Mouse (Mus musculus): ENCODE data around the gene Lrrc47. TPM values are rescaled to one million over a fixed set of nuclear protein-coding genes. Genes with fewer than 3 reads are reported as not detected.

Gene Lrrc47
- total RNA-seq, 2 experiments from 2014 or later: 30.7 to 49.4 TPM

DNA sequence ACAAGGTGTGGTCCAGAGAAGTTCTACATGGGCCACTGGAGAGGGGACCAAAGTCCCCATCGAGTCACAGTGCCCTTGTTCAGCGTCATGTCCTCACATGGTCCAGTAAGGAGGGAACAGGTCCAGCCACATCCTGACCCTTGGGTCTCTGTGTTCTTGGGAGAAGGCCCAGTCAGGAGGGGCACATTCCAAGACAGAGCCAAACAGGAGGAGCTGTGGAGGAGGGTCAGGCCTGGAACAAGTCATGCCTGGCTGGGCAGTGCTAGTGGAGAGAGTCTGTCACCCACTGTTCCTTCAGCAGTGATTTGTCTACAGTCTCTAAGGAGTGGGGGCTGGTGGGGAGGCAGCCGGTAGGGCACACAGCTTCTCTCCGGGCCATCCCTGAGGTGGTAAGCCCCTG, 10.9 kb downstream of the Lrrc47 start:
- ATAC-seq (replicated peaks; ENCODE audit: low FRiP score, low TSS enrichment, poor library complexity, severe bottlenecking): no peak

DNA sequence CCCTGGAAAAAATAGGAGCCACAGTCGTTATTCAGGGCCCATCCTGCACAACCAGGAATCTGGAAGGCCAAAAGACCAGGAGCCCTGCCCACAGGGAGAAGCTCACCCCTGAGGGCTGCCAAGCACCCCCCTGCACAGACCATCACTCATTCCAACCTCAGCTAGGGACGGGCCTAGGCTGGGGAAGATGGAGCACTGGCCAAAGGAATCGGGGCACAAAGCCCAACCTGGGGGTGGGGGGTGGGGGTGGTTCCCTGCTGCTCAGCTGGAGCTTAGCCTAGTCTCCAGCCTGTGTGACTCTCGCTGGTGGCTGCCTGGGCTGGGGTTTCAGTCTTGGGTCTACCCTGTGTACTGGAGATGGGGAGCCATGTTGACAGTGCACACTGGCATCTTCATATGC, 11.3 kb downstream of the Lrrc47 start:
- ATAC-seq (replicated peaks; ENCODE audit: low FRiP score, low TSS enrichment, poor library complexity, severe bottlenecking): no peak

DNA sequence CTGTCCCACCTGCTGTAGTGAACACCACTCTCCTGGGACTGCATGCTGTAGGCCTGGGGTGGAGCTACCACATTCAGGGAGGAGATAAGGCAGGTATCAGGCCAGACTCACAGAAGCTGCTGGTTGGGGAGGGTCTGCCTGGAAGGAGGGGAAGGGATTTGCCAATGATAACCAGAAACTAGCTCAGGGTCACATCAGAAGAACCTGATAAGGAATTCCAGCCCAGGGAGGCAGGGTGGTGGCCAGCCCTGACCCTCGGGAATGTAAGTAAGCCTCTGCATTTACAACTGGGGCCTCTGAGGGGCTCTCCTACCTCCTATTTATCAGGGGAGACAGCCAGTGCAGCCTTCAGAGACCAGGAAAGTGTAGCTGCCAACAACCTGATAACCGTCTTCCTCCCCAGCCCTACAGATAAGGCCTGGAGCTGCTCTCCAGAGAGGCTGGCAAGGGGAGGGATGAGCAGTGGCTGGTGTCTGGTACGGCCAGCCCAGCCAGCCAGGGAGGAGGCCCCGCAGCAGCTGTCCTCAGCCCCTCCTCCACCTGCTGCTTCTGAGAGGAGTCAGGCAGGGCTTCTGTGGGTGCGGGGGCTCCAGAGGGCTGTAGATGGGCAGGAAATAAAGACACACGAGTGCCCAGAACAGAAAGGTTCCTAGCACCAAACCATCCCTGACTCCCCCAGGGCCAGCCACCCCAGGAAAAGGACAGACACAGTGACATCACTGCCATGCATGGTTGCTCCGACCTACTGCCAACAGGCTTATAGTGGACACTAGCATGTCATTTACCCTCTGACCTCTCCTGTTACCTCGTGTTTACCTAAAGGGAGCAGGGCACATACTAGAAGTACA, 12.4 kb downstream of the Lrrc47 start:
- ATAC-seq (replicated peaks; ENCODE audit: low FRiP score, low TSS enrichment, poor library complexity, severe bottlenecking): peak; percentile 66

DNA sequence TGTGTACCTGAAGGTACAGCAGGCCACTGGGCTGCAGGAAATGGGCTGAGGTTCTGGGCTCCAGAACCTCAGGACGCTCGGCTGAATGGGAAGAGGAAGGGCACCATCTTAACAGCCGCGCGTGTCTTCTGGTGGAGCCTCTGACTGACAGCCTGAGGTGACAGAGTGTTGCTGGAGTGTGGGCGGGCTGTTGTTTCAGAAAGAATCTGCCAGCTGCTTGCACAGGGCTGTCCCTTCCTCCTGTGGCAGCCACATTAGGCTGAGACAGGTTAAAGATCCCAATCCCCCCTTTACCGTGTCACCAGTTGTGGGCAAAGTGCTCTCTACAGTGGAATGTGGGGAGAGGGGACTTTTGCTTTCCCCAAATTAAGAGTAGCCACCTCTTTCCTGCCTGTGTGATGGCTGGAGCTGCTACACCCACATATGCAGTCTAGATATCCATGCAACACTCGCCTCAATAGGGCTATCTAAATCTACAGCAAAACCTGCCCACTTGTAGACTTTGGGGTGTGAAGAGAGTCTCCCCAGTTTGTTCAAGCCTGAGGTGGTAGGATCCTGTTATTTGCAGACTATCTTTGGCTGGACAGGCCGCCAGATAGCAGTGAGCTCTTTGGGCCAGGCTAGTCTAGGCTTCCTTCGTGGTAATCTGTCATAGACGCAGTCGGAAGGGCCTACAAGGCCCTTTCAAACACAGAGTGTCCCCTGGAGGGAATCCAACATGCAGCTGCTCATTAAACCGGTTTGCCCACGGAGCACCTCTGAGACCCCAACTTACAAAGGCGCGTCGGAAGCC, 13.4 kb downstream of the Lrrc47 start:
- ATAC-seq (replicated peaks; ENCODE audit: low FRiP score, low TSS enrichment, poor library complexity, severe bottlenecking): peak; percentile 12

DNA sequence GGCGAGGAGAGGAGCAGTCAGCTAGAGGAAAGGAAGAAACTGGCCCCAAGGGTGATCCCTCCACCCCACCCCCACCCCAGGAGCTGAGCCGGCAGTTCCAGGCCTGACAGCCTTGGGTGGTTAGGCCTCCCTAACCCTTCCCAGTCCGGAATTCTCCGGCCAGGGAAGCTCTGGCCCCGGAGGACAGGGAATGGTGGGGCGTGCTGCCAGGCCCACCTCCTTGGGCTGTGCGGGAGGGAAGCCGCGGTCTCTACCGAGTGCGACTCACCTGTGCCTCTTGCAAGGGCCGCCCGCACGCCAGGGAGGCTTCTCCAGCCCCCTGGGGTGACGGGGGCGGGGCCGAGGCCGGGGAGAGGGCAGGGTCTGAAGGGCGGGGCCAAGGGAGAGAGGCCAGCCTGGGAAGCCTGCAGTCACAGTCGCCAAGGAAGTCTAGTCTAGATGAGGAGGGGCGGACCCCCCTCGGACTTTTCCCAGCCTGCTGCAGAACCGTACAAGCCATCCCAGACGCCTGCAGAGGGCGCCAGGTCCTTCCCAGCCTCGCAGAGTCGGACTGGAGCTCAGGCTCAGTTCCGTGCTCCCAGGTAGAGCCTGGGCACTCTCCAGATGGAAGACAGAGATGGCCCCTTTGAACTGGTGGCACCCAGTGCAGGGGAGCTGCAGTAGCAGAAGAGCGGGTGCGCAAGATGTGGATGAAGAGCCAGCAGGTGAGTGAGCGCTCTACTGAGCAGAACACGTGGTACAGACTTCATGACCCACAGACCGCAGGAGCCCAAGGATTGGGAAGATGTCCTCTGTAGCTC, 14.3 kb downstream of the Lrrc47 start, which contains the start of gene Smim1:
TSS of gene Smim1 (minus strand) at position 590 of the 800 bp plus-strand sequence.
- peak; percentile 31 for ATAC-seq (replicated peaks; ENCODE audit: low FRiP score, low TSS enrichment, poor library complexity, severe bottlenecking)

DNA sequence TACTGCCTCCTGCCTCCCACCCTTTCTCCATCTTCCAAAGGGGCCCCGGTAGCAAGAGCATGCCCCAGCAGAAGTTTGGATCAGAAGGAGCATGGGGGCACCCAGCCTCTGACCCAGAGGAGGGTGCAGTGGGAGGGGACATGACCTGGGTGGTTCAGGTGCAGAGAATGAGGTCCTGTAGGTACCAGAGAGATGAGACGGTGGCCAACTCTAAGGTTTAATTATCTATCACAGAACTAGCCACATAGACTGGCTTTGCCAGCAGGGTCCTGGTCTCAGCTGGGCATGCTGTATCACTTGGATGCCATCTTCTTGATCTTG, 14.9 kb downstream of the Lrrc47 start:
- no peak for ATAC-seq (replicated peaks; ENCODE audit: low FRiP score, low TSS enrichment, poor library complexity, severe bottlenecking)

DNA sequence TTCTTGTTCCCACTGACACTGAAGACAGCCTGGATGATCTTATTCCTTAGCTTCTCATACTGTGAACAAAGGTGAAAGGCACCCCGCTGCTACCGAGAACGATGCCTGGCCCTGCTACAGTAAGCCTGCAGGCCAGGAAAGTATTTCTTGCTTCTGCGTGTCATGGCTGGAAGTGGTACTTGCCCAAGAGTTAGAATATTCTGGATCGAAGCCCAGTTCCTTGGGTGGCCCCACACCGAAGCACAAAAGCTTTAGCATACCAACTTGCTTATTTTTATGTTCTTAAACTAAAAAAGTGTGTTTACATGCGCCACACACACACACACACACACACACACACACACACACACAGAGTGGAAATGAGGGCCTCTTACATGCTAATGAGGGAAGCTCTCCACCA, 16.5 kb downstream of the Lrrc47 start:
- ATAC-seq (replicated peaks; ENCODE audit: low FRiP score, low TSS enrichment, poor library complexity, severe bottlenecking): no peak

DNA sequence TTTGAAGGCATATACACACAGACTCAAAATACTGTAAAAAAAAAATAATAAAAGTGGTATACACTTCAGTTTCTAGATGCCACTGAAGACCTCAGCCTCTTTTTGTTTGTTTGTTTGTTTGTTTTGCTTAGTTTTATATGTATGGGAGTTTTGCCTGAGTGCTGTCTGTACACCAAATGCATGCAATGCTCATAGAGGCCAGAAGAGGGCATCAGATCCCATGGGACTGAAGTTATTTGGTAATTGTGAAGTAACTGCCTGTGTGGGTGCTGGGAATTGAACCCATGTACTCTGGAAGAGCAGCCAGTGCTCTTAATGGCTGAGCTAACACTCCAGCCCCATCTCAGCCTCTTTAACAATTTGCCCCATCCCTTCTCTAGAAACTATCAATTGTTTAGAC, 17.1 kb downstream of the Lrrc47 start:
- ATAC-seq (replicated peaks; ENCODE audit: low FRiP score, low TSS enrichment, poor library complexity, severe bottlenecking): no peak

DNA sequence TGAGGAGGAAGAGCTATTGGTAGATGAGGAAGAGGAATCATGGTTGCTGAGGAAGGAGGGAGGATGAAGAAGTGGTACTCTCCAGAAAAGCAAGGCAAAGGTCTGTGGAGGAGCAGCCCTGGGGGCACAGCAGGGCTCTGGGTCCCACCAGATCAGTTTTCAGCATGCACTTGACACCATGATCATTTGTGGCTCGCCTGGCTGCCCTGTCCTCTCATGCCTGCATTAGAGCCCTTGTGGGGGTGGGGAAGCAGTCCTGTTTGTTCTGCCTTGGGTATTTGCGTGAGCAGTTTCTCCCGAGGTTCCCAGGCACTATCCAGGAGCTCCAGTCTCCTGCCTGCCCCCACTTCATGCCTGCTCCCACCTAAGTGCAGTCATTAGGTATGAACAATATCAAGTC, 25.6 kb downstream of the Lrrc47 start:
- ATAC-seq (replicated peaks; ENCODE audit: low FRiP score, low TSS enrichment, poor library complexity, severe bottlenecking): no peak

DNA sequence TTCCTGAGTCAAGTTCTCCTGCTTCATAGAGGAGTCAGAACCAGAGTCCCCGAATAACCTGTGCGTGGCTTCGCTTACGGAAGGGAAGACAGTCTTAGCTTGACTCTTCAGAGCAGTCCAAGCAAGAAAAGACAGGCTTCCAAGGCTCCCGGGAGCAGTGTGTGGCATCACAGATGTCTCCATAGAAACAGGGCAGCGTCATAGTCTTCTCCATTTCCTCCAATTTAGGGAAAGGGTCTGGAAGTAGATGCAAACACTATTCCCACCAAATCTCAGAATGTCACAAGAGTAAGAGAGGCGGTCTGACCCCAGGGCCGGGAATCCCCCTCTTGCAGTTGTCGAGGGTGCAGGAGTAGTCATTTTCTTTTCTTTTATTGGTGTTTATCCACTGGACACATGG, 31.0 kb downstream of the Lrrc47 start, which contains the start of gene Ccdc27:
TSS of gene Ccdc27 (minus strand) at position 101 of the 400 bp plus-strand sequence.
- ATAC-seq (replicated peaks; ENCODE audit: low FRiP score, low TSS enrichment, poor library complexity, severe bottlenecking): no peak

DNA sequence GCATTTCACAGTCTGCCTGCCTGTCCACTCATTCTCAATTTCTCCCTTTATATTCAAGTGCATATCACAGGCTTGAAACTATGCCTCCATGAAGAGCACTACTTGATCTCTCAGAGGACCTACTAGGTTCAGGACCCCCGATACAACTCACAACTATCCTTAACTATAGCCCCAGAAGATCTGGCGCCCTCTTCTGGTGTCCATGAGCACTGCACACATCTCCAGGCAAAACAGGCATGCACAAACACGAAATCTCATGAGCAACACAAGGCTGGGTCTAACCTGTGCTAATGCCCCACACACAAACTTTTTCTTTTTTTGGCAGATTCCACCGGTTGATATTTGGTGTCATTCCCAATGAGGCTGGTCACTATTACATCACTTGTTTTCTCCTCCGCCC, 34.3 kb downstream of the Lrrc47 start:
- no peak for ATAC-seq (replicated peaks; ENCODE audit: low FRiP score, low TSS enrichment, poor library complexity, severe bottlenecking)

DNA sequence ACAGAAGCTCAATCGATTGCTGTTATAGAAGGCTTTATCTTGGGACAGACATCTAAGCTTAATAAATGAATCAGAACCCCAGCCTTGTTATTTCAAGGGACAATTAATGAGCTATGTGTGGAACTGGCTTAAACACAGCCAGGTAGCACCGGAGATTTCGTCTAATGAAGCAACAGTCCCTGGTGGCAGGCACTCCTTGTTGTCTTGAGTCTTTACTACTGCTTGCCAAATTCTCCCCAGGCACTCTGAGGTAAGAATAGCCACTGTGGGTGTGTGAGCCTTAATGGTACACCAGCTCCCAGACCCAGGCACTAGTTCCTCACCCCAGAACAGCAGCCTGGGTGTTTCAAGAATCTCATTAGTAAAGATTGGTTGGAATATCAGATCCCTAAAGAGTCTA, 39.9 kb downstream of the Lrrc47 start:
- ATAC-seq (replicated peaks; ENCODE audit: low FRiP score, low TSS enrichment, poor library complexity, severe bottlenecking): no peak

DNA sequence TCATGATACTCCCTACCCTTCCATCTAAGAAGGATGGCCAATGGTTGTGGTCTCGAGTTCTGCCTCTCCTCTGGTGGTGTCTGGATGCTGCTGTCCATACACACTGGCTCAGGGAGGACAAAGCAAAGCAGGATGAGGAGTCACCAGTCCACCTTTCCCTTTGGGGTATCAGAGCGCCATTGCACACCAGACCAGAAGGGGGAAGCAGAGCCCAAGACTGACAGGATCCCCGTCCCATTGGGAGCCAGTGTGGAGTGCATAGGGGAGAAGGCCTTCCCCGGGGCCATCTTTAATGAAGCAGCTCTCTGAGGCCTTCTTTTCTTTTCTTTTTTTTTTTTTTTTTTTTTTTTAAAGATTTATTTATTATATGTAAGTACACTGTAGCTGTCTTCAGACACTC, 41.5 kb downstream of the Lrrc47 start:
- no peak for ATAC-seq (replicated peaks; ENCODE audit: low FRiP score, low TSS enrichment, poor library complexity, severe bottlenecking)

DNA sequence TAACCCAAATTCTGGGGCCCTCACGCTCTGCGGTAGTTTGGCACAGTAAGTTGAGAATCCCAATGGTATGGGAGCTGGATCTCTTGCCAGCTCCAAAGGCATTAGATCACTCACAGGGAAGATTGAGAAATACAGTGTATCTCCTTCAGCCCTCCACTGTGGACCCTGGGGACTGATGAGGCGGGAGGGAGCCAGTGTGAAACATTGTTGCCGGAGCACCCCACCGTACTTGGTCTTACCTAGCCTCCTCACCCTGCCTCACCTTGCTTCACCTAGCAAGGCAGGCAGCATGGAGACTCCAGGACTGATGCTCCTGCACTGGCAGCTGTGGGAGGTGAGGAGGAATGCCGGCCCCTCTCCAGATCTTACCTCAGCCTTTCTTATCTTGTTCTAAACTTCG, 44.0 kb downstream of the Lrrc47 start:
- ATAC-seq (replicated peaks; ENCODE audit: low FRiP score, low TSS enrichment, poor library complexity, severe bottlenecking): no peak

DNA sequence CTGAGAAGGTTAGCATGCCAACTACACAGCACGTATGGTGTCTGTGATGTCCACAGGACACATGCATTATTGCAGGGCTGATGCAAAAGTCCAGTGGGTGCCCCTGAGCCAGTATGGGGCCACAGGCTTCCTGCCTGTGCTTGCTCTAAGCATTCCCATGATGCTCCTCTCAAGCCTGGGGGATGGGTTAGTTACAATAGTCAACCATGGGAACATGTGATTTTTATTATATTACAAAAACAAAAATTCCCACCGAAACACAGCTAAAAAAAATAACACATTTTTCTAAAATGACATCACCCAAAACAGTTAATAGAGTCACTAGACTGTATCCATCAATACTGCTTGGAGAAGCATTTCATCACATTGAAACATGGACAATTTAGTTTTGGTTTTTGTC, 44.5 kb downstream of the Lrrc47 start:
- ATAC-seq (replicated peaks; ENCODE audit: low FRiP score, low TSS enrichment, poor library complexity, severe bottlenecking): no peak

DNA sequence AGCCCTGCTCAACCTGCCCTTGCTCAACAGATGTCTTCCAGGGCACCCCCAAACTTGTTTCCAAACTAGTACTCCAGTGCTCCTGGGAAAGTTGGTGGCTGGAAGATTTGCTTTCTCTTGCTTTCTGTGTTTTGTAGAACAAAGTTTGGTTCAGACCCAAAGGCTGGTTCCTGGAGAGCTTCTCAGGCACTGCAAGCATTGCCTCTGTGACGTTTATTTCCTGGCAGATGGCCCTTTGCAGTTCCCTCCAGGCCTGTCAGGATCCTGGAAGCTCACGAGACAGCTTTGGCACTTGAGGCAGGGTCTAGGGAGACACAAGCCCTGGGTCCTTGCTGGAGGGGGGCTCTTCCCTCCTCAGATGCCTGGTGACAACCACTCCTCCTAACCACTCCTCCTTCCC, 45.1 kb downstream of the Lrrc47 start:
- no peak for ATAC-seq (replicated peaks; ENCODE audit: low FRiP score, low TSS enrichment, poor library complexity, severe bottlenecking)

DNA sequence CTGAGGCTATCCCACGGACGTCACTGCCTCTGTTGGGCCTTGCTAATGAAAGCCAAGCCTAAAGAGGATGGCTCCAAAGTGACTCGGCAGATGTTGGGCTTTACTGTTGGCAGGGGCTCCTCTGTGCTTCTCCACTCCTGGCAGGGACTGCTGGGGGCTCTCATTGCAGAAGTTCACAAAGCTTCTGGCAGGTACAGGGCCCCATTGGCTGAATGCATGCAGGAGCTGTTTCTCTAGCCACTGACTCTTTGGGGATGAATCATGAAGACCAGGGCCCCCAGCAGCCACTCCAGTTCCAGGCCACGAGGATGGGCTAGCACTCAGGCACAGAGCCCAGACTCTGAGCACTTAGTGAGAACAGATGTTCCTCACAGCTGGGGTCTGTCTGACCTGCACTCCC, 46.2 kb downstream of the Lrrc47 start:
- no peak for ATAC-seq (replicated peaks; ENCODE audit: low FRiP score, low TSS enrichment, poor library complexity, severe bottlenecking)

DNA sequence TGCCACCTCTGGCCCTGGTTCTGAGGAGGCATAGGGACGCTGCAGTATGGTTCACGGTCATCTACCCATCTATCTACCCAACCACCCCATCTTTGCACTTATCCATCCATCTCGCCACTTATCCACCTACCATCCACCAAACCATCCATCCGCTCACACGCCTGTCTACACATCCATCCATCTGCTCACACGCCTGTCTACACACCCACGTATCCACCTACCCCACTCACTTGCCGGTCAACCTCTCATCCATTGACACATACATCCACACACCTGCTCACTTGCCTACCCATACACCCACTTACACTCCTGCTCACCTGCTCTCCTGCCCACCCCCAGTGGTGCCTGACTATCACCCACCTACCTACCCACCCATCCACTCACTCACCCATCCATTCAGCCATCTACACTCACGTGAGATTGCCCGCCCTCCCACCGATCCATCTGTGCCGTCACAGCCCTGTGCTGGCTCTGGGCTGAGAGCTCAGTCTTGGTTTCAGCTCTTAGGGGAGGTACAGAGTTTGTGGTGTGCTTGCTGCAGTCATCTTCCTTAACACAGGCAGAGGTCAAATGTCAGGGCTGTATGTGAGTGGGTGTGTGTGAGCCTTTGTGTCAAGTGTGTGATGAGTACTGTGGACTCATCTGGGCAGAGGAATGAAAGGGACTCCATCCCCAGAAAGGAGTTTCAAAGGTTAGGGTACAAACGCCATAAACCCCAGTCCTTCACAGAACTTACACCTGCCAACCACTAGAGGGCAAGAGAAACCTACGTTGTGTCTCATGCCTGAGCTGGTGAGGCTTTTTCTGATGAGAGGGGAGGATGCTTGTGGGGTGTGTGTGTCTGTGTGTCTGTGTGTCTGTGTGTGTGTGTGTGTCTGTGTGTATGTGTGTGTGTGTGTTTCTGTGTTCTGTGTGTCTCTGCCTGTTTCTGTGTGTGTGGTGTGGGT, 53.6 kb downstream of the Lrrc47 start:
- peak; percentile 79 for ATAC-seq (replicated peaks; ENCODE audit: low FRiP score, low TSS enrichment, poor library complexity, severe bottlenecking)

DNA sequence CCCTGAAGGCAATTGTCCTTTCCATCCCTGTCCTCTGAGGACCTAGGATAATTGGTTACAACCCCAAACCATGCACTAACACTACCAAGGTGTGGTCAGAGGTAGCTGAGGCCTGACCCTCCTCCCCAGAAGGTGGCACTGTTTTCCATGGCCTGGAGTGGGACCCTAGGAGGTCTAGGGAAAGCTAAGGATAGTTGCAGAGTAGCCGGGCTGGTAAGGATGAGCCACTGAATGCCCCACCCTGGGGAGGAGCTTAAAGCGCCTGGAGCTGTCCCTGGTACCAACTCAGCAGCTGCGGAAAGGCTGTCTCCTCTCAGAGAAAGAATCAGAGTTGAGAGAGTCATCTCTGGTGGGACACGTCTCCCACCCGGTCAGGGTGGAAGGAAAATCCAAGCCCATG, 59.4 kb downstream of the Lrrc47 start:
- ATAC-seq (replicated peaks; ENCODE audit: low FRiP score, low TSS enrichment, poor library complexity, severe bottlenecking): peak; percentile 87

Measured in megakaryocyte-erythroid progenitor cell, adult 5-6 weeks (primary cell).